Mouse (Mus musculus): ENCODE measurements around the gene Taco1. TPM values are rescaled to one million over a fixed set of nuclear protein-coding genes. Genes with fewer than 3 reads are reported as not detected.

The Taco1 gene
- polyA plus RNA-seq (2014; fragmentation: Illumina TruSeq; extraction: RNeasy Lipid Tissue Mini Kit (QIAGEN cat#74804); ENCODE audit: low read depth, low replicate concordance): 5.7 TPM

GRCm38 (mm10) chr11:106065923-106066571, at the start of gene Taco1:
Gene Taco1, plus strand, starts transcription at chr11:106066061.

GRCm38 (mm10) chr11:106036548-106037417, 29.1 kb upstream of the Taco1 start, which contains the start of gene Dcaf7:
Gene Dcaf7, plus strand, starts transcription at chr11:106036872.

GRCm38 (mm10) chr11:106083708-106084701, 18.1 kb downstream of the Taco1 start, which contains the start of gene Map3k3:
Gene Map3k3, plus strand, starts transcription at chr11:106084613.

Other genes starting within 250 kb of the Taco1 start
- 31.9 TPM for gene Cyb561, start 112.7 kb upstream of the Taco1 start, polyA plus RNA-seq (2014; fragmentation: Illumina TruSeq; extraction: RNeasy Lipid Tissue Mini Kit (QIAGEN cat#74804); ENCODE audit: low read depth, low replicate concordance)
- 12.2 TPM for gene Ace, start 98.1 kb upstream of the Taco1 start, polyA plus RNA-seq (2014; fragmentation: Illumina TruSeq; extraction: RNeasy Lipid Tissue Mini Kit (QIAGEN cat#74804); ENCODE audit: low read depth, low replicate concordance)
- gene Ace3, start 71.4 kb upstream of the Taco1 start, polyA plus RNA-seq (2014; fragmentation: Illumina TruSeq; extraction: RNeasy Lipid Tissue Mini Kit (QIAGEN cat#74804); ENCODE audit: low read depth, low replicate concordance): not detected
- gene Kcnh6, start 57.9 kb upstream of the Taco1 start, polyA plus RNA-seq (2014; fragmentation: Illumina TruSeq; extraction: RNeasy Lipid Tissue Mini Kit (QIAGEN cat#74804); ENCODE audit: low read depth, low replicate concordance): 0.32 TPM
- gene Dcaf7, start 29.2 kb upstream of the Taco1 start, polyA plus RNA-seq (2014; fragmentation: Illumina TruSeq; extraction: RNeasy Lipid Tissue Mini Kit (QIAGEN cat#74804); ENCODE audit: low read depth, low replicate concordance): 37.6 TPM
- gene Map3k3, start 18.6 kb downstream of the Taco1 start, polyA plus RNA-seq (2014; fragmentation: Illumina TruSeq; extraction: RNeasy Lipid Tissue Mini Kit (QIAGEN cat#74804); ENCODE audit: low read depth, low replicate concordance): 7.2 TPM
- gene Gm10840, start 94.8 kb downstream of the Taco1 start, polyA plus RNA-seq (2014; fragmentation: Illumina TruSeq; extraction: RNeasy Lipid Tissue Mini Kit (QIAGEN cat#74804); ENCODE audit: low read depth, low replicate concordance): not detected
- gene Limd2, start 94.8 kb downstream of the Taco1 start, polyA plus RNA-seq (2014; fragmentation: Illumina TruSeq; extraction: RNeasy Lipid Tissue Mini Kit (QIAGEN cat#74804); ENCODE audit: low read depth, low replicate concordance): 1.7 TPM
- 7.5 TPM for gene Strada, start 136.1 kb downstream of the Taco1 start, polyA plus RNA-seq (2014; fragmentation: Illumina TruSeq; extraction: RNeasy Lipid Tissue Mini Kit (QIAGEN cat#74804); ENCODE audit: low read depth, low replicate concordance)
- gene Ccdc47, start 150.3 kb downstream of the Taco1 start, polyA plus RNA-seq (2014; fragmentation: Illumina TruSeq; extraction: RNeasy Lipid Tissue Mini Kit (QIAGEN cat#74804); ENCODE audit: low read depth, low replicate concordance): 142 TPM
- 57.6 TPM for gene Ddx42, start 150.9 kb downstream of the Taco1 start, polyA plus RNA-seq (2014; fragmentation: Illumina TruSeq; extraction: RNeasy Lipid Tissue Mini Kit (QIAGEN cat#74804); ENCODE audit: low read depth, low replicate concordance)
- 10.4 TPM for gene Ftsj3, start 190.0 kb downstream of the Taco1 start, polyA plus RNA-seq (2014; fragmentation: Illumina TruSeq; extraction: RNeasy Lipid Tissue Mini Kit (QIAGEN cat#74804); ENCODE audit: low read depth, low replicate concordance)
- gene Psmc5, start 190.1 kb downstream of the Taco1 start, polyA plus RNA-seq (2014; fragmentation: Illumina TruSeq; extraction: RNeasy Lipid Tissue Mini Kit (QIAGEN cat#74804); ENCODE audit: low read depth, low replicate concordance): 16.9 TPM
- 14.8 TPM for gene Smarcd2, start 206.9 kb downstream of the Taco1 start, polyA plus RNA-seq (2014; fragmentation: Illumina TruSeq; extraction: RNeasy Lipid Tissue Mini Kit (QIAGEN cat#74804); ENCODE audit: low read depth, low replicate concordance)
- gene Tcam1, start 210.6 kb downstream of the Taco1 start, polyA plus RNA-seq (2014; fragmentation: Illumina TruSeq; extraction: RNeasy Lipid Tissue Mini Kit (QIAGEN cat#74804); ENCODE audit: low read depth, low replicate concordance): not detected
- gene Gh, start 235.8 kb downstream of the Taco1 start, polyA plus RNA-seq (2014; fragmentation: Illumina TruSeq; extraction: RNeasy Lipid Tissue Mini Kit (QIAGEN cat#74804); ENCODE audit: low read depth, low replicate concordance): not detected
- 4.8 TPM for gene Cd79b, start 248.7 kb downstream of the Taco1 start, polyA plus RNA-seq (2014; fragmentation: Illumina TruSeq; extraction: RNeasy Lipid Tissue Mini Kit (QIAGEN cat#74804); ENCODE audit: low read depth, low replicate concordance)

Measured in sigmoid colon, adult 10 weeks (tissue).